Mouse (Mus musculus) lung, postnatal 36 days (tissue): ENCODE results near the gene Fntb.
A peak's percentile ranks its signal among the peaks of the same experiment; 100 is the strongest.

Experiments used
- DNase-seq: peaks from one replicate; pipeline ENCODE4 v3.0.0; 2022; ENCODE audit warnings: mixed read lengths

Gene Fntb

GRCm38 (mm10) chr12:76889404-76890184 is 124.2 kb downstream of the Fntb start:
- DNase-seq: no peak

GRCm38 (mm10) chr12:76891160-76891559 is 125.8 kb downstream of the Fntb start:
- DNase-seq: no peak

GRCm38 (mm10) chr12:76892910-76893695 is 127.7 kb downstream of the Fntb start:
- peak; percentile 4 for DNase-seq

- no peak for DNase-seq
Observed at GRCm38 (mm10) chr12:76894792-76895559, 129.6 kb downstream of the Fntb start.

- no peak for DNase-seq
Observed at GRCm38 (mm10) chr12:76895777-76896176, 130.4 kb downstream of the Fntb start.

GRCm38 (mm10) chr12:76896566-76896965 is 131.2 kb downstream of the Fntb start:
- DNase-seq: no peak

GRCm38 (mm10) chr12:76897006-76897405 is 131.6 kb downstream of the Fntb start:
- no peak for DNase-seq

- DNase-seq: no peak
Observed at GRCm38 (mm10) chr12:76898141-76898540, 132.8 kb downstream of the Fntb start.

GRCm38 (mm10) chr12:76899261-76899975 is 134.0 kb downstream of the Fntb start:
- DNase-seq: no peak

- DNase-seq: peak; percentile 41
Observed at GRCm38 (mm10) chr12:76901508-76902294, 136.3 kb downstream of the Fntb start.

GRCm38 (mm10) chr12:76906278-76906677 is 140.9 kb downstream of the Fntb start:
- DNase-seq: no peak

GRCm38 (mm10) chr12:76909218-76909617 is 143.8 kb downstream of the Fntb start:
- DNase-seq: no peak

- DNase-seq: no peak
Observed at GRCm38 (mm10) chr12:76910258-76910940, 145.0 kb downstream of the Fntb start.

- DNase-seq: no peak
Observed at GRCm38 (mm10) chr12:76911171-76911726, 145.9 kb downstream of the Fntb start.

GRCm38 (mm10) chr12:76912193-76912592 is 146.8 kb downstream of the Fntb start:
- peak; percentile 16 for DNase-seq

- no peak for DNase-seq
Observed at GRCm38 (mm10) chr12:76916163-76916562, 150.8 kb downstream of the Fntb start.

GRCm38 (mm10) chr12:76918113-76918512 is 152.7 kb downstream of the Fntb start:
- no peak for DNase-seq

GRCm38 (mm10) chr12:76918855-76919254 is 153.5 kb downstream of the Fntb start:
- no peak for DNase-seq

GRCm38 (mm10) chr12:76920398-76920797 is 155.0 kb downstream of the Fntb start:
- DNase-seq: no peak

- no peak for DNase-seq
Observed at GRCm38 (mm10) chr12:76920990-76921389, 155.6 kb downstream of the Fntb start.

GRCm38 (mm10) chr12:76923118-76923517 is 157.7 kb downstream of the Fntb start:
- peak; percentile 31 for DNase-seq
